Mouse (Mus musculus): ENCODE measurements around the gene Gltp.

DNA sequence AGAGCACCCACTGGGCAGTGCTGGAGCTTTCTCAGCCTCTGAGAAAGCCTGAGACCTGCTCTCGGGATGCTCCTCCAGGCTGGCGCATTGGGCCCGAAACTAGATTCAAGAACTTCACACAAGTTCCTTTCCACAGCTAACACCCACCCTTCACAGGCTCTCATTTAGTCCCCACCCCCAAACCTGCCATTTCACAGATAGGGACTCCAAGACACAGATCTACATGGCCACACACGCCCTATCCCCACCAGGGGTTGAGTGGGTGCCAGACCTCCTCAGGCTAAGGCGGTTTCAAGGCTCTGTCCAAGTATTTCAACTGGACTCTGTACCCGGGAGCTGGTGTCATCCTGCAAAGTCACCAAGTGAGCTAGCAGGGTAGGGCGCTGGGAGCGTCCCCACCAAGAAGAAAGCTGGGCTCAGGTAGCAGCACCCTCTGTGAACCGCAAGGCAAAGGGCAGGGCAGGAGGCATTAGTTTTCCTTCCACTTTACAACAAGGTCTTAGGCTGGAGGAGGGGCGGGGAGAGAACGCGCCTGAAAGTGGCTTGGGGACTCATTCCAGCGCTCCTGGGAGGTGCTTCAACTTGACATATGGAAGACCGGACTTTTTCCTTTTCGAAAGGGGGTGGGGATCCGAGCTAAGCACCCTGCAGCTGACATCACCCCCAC, 951 bp downstream of the Gltp start:
- TF ChIP-seq EP300 (IDR thresholded peaks at IDR 0.05; ENCODE audit: insufficient read depth, low read depth, low read length) (no peak), CTCF (IDR thresholded peaks at IDR 0.05) (no peak), POLR2A (IDR thresholded peaks at IDR 0.05; ENCODE audit: insufficient read depth, low read depth, low read length) (no peak)

Measured in heart, adult 2 months (tissue).